Mouse (Mus musculus): Measurements from ENCODE around the gene Ccser1.

DNA sequence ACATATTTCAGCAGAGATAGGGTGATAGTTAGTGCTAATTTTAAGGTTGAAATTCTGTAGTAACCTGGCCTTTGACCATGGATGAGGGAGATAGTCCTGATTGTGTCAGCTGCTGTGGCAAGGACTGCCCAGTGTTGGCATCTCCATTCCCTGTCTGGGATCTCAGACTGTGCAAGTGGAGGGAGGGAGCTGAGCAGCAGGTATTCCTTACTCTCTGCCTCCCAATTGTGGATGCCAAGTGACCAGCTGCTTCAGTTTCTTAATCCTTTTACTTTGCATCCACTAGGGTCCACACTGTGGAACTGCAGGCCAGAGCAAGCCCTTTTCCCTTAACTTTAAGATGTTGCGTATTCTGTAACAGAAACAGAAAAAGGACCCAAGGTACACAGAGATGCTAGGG is 154.3 kb downstream of the Ccser1 start:
- no peak for TF ChIP-seq EP300 (optimal IDR thresholded peaks at IDR 0.05)
- TF ChIP-seq CTCF (IDR thresholded peaks at IDR 0.05; ENCODE audit: low read depth), result no peak

Data from stomach, postnatal 0 days (tissue).